Mouse (Mus musculus): Measurements from ENCODE around the gene Heyl. TPM values are rescaled to one million over a fixed set of nuclear protein-coding genes. Genes with fewer than 3 reads are reported as not detected.
"Not testable (repeated sequence)": the region's sequence is repeated elsewhere in the genome, so short reads cannot be mapped to it uniquely, and the experiment has no call there.

The Heyl gene
- total RNA-seq, 2 experiments from 2014 or later = 2.3 to 2.9 TPM

DNA sequence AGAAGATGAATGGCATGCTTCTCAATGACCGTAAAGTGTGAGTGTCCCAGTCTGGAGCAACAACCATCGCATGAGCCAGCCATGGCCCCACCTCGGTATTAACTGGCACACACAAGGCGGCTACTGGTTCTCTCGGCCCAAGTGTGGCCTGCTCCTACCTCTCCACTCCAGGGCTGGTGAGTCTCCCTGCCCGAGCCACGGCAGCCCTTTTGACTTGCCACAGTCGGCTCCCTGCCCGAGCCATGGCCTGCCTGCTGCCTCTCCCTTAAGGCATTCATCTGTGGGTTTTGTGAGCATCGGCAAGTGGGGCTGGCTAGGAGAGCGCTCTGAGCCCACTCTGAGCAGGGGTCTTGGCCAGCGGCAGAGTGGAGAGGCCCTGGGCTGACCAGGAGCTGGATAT, 55.7 kb downstream of the Heyl start:
- DNase-seq = no peak

DNA sequence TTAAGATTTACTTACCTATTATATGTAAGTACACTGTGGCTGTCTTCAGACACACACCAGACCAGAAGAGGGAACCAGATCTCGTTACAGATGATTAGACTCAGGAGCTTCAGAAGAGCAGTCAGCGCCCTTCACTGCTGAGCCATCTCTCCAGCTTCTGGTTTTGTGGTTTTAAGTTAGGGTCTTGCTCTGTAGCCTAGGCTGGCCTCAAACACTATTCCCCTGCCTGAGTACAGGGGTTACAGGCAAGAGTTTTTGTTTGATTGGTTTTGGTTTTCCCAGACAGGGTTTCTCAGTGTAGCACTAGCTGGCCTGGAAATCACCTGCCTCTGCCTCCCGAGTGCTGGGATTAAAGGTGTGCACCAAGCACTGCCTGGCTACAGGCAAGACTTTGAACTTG, 59.0 kb downstream of the Heyl start:
- DNase-seq = no peak

DNA sequence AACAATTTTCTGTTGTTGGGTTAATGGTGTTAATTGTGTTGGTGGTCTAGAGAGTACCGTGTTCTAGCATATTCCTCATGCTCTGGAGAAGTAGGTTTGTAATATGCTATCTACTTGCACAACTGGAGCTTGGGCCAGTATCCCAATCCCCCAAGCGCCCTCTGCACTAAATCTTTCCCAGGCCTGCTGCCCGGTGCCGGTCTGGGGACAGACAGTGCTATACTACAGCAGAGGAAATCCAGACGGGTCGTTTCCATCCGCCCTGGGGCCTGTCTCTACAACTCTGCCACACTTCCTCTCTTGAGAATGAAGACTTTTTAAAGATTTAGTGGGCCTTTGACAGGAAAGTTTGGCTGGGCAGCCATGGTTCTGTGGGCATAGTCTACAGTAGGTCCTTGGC, 59.6 kb downstream of the Heyl start:
- DNase-seq = no peak

DNA sequence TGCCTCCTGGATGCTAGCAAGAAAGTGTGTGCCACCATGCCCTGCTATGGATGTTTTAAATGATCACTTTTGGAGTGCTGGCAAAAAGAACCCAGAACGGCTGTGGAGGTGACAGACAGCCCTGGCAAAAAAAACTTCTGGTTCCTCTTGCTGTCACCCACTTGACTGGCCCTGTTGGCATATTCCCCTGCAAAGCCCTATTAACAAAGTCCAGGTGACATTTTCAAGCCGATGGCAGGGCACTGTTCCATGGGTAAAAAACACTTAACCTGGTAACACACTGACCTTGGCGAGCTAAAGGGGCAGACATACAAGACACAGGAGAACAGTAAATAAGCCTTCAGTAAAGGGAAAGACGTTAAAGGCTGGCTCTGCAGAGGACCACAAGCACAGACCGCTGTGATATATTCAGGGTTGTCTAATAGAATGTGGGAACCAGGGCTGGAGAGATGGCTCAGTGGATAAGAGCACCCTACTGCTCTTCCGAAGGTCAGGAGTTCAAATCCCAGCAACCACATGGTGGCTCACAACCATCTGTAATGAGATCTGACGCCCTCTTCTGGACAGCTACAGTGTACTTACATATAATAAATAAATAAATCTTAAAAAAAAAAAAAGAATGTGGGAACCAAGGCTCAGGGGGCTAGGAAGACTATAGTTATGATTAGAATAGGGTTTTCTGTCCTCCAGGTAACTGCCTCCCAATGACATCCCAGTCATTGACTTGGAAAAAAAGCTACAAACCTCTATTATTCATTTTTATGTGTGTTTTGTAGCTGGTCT, 60.5 kb downstream of the Heyl start:
- DNase-seq = no peak

DNA sequence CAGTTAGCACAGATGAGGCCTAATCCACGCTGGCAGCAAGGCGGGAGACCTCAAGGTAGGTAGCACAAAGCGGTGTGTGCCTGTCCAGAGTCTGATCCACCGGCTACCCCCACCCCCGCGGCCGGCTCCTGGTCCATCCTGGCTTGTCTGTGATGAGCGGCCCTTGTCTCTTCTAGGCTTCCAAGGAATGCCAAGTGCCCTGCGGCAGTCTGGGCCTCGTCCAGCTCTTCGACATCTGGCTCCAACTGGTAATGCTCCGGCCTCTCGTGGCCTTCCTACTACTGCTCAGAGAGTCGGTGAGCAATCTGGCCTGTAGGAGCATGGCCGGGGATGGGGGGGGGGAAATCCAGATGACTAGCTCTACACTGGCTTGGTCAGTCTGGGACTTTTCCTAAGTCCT, 61.7 kb downstream of the Heyl start:
- DNase-seq = not testable (repeated sequence)

DNA sequence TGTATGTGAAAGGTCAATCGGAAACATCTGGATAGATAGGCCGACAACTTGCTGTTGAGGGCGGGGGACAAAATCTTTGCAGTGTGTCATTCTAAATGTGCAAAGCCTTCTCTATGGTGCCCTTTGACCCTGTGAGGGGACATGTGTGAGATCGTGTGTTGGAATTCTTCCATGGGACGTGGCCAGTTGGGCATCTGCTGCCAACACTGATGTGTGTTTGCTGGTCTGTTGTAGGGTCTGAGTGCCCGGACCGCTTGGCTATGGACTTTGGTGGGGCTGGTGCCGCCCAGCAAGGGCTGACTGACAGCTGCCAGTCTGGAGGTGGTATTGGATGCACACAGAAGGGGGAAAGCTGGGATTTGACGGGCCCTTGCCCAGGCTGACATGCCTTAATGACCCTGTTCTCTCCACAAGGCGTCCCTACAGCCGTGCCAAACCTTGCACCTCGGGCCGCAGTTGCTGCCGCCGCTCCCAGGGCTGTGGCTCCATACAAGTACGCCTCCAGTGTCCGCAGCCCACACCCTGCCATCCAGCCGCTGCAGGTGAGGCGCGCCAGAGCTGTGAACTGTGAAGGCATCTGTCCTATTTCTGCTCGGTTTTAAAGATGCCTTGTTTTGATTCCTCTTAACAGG, 62.3 kb downstream of the Heyl start:
- no peak for DNase-seq

DNA sequence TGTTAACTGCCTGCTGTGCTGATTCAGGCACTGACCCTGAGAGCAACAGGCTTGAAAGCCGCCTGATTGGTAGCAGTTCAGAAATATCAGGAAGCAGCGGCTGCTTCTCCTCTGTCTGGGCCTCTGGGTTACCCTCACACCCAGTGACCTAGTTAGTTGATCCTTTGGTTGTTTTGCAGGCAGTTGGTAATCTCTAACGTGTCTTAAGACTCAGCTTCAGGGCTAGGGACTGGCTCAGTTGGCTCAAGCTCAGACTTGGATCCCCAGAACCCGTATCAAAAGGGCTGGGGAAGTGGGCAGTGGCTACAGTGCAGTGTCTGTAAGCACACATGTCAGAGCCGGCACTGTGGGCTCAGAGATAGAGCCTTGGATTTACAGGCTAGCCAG, 62.8 kb downstream of the Heyl start:
- DNase-seq = no peak

DNA sequence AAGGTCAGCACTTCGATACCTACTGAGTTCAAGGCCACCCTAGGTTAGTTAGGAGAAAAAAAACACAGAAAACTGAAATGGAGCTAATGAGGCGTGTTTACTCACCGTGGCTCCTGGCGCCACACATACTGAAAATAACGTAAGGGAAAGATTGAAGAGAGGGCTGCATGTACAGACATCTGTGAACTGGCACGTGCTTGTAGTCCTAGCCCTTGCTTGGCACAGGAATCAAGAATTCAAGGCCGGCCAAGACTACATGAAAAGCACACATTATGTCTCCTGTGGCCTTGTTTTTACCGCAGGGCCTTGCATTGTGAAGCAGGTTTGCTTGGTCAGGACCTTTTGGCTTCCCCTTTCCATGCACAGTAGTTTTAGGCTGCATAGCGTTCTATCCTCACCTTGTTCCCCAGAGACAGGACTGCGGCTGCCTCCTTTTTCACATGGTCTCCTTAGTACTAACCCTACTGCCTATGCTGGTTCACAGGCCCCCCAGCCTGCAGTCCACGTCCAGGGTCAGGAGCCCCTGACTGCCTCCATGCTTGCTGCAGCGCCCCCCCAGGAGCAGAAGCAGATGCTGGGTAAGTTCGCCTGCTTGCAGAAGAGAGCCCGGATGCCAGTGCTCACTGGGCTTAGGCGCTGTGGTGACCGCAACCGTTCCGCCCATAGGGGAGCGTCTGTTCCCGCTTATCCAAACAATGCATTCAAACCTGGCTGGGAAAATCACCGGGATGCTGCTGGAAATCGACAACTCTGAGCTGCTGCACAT, 64.0 kb downstream of the Heyl start:
- no peak for DNase-seq

DNA sequence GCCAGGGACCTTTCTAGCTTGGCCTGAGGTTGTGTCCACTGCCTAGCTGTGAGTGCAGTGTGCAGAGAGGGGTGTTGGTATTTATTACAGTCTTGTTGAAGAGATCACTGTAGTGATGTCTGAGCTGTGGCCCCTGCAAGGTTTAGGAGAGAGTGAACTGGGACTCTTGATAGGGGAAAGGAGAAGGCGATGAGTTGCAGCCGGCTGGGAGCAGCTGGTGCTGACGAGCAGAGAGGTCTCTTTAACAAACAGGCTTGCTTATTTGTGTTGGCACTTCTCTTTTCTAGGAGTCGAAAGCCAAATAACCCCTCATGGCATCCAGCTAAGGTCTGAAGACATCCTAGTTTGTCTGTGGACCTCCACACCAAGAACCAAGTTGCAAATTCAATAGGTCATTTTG, 64.9 kb downstream of the Heyl start:
- no peak for DNase-seq

DNA sequence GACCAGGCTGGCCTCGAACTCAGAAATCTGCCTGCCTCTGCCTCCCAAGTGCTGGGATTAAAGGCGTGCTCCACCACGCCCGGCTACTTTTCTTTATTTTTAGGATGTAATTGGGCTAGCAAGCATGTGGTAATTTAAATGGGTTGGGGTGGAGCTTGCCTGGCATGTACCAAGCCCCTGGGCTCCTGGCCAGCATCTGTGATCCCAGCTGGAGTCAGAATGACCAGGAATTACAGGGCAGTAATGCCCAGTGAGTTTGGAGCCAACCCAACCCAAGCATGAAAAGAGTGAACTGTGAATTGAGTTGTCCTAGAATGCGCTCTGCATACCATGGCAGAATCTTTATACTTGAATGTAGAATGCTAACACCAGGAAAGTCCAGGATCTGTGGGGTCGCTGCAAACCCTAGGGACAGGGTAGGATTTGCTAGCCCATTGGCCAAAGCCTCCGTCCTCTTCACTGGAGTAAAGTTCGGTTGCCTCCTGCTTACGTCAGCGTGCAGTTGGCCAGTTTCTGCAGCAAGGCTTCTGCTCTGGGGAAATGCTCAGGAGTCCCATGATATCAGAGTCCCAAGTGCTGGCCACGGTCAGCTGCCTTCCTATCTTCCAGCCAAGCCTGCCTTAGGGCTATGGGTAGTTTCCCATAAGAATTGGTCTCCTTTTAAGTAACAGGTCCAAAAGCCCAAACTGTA, 65.8 kb downstream of the Heyl start:
- no peak for DNase-seq

Other genes with a start within 250 kb of the Heyl start
- gene Mycl, start 237.9 kb upstream of the Heyl start, total RNA-seq (2021) = 10 to 100 TPM; 32.9 to 35.0 TPM
- 10 to 100 TPM; 23.5 to 26.0 TPM for gene Trit1, start 217.0 kb upstream of the Heyl start, total RNA-seq (2021)
- gene Bmp8b, start 128.4 kb upstream of the Heyl start, total RNA-seq (2021) = under 1 TPM in 1 of 2 experiments, not detected in 1; 0.42 TPM
- not detected for gene Oxct2b, start 117.3 kb upstream of the Heyl start, total RNA-seq (2021)
- gene Ppie, start 93.6 kb upstream of the Heyl start, total RNA-seq (2021) = 10 to 100 TPM; 19.6 to 21.4 TPM
- gene Hpcal4, start 50.3 kb upstream of the Heyl start, total RNA-seq (2021) = 100 to 1,000 TPM; 495 to 526 TPM
- 10 to 100 TPM; 13.4 to 14.5 TPM for gene Nt5c1a, start 32.1 kb upstream of the Heyl start, total RNA-seq (2021)
- gene Pabpc4, start 28.8 kb downstream of the Heyl start, total RNA-seq (2021) = 10 to 100 TPM; 44.4 to 45.0 TPM
- under 1 TPM in 1 of 2 experiments, not detected in 1; 0.20 TPM for gene Oxct2a, start 90.1 kb downstream of the Heyl start, total RNA-seq (2021)
- not detected for gene Bmp8a, start 109.7 kb downstream of the Heyl start, total RNA-seq (2021)

Measured in layer of hippocampus, postnatal 36 days (tissue).